Mouse (Mus musculus) midbrain, embryonic 15.5 days (tissue): ENCODE measurements around the gene Ppcdc. TPM values are rescaled to one million over a fixed set of nuclear protein-coding genes. Genes with fewer than 3 reads are reported as not detected.

ENCODE experiments used
- ATAC-seq: fragments of 200-750 bp; cut with Nextera tagmentation; replicated peaks from 2 replicates; pipeline ENCODE4 v1.8.0; 2017; ENCODE audit warnings: moderate TSS enrichment
- H3K27ac ChIP-seq: fragments of 300-500 bp; sonication (generic); 2 replicates; pipeline ENCODE4 v1.5.1; 2015; ENCODE audit warnings: mild to moderate bottlenecking, inconsistent platforms
- H3K27me3 ChIP-seq: fragments of 300-500 bp; sonication (generic); replicated peaks from 2 replicates; pipeline ENCODE4 v1.6.1; 2015; ENCODE audit warnings: inconsistent platforms
- H3K36me3 ChIP-seq: fragments of 300-500 bp; sonication (generic); replicated peaks from 2 replicates; pipeline ENCODE4 v1.6.1; 2015; ENCODE audit warnings: inconsistent platforms
- H3K4me1 ChIP-seq: fragments of 300-500 bp; sonication (generic); 2 replicates; pipeline ENCODE4 v1.6.1; 2015; ENCODE audit warnings: inconsistent platforms
- H3K4me2 ChIP-seq: fragments of 300-500 bp; sonication (generic); 2 replicates; pipeline ENCODE4 v1.6.1; 2015; ENCODE audit warnings: inconsistent platforms, mild to moderate bottlenecking, moderate library complexity
- H3K4me3 ChIP-seq: fragments of 300-500 bp; sonication (generic); 2 replicates; pipeline ENCODE4 v1.5.1; 2015; ENCODE audit warnings: mild to moderate bottlenecking, inconsistent platforms
- H3K9ac ChIP-seq: fragments of 300-500 bp; sonication (generic); 2 replicates; pipeline ENCODE4 v1.6.1; 2015; ENCODE audit warnings: mild to moderate bottlenecking, inconsistent platforms
- H3K9me3 ChIP-seq: fragments of 300-500 bp; sonication (generic); 2 replicates; pipeline ENCODE4 v1.6.1; 2016; ENCODE audit warnings: inconsistent platforms
- whole genome bisulfite sequencing: fragments of 180-500 bp; shearing (Covaris S2); methylation state at CpG from one replicate; pipeline ENCODE4 v1.1.7; 2015; ENCODE audit warnings: mixed read lengths; 5-methylcytosine and 5-hydroxymethylcytosine counted together
- polyA plus RNA-seq: library from polyadenylated mRNA; unstranded; fragments of >200 nt; fragmentation: Nextera tagmentation; extraction: Ambion mirVana; gene quantifications from 2 replicates; pipeline ENCODE4 v1.2.1, GENCODE M21; 2015

The Ppcdc gene
- polyA plus RNA-seq, 1 experiment from 2014 or later, result 28.0 TPM

- H3K9me3 ChIP-seq, result peaks cover 3% of the 10 kb centered on the region; the same call in 1 of the 2 replicates
- H3K9ac ChIP-seq, result no peak overlapping the region
- no peaks in the 10 kb centered on the region for H3K36me3 ChIP-seq
- no peaks in the 10 kb centered on the region for H3K4me1 ChIP-seq
- H3K4me3 ChIP-seq, result no peak overlapping the region
- no peak for ATAC-seq
- no peaks in the 10 kb centered on the region for H3K27me3 ChIP-seq
- no peak overlapping the region for H3K27ac ChIP-seq
- H3K4me2 ChIP-seq, result no peak overlapping the region
- WGBS, result 94% methylated on average over 2 of the region's 2 CpGs
These were observed 41.2 kb downstream of the Ppcdc start for GRCm38 (mm10) chr9:57398773-57399172.

GRCm38 (mm10) chr9:57392892-57393291 is 47.0 kb downstream of the Ppcdc start:
- H3K27ac ChIP-seq, result no peak overlapping the region
- ATAC-seq, result no peak
- H3K4me3 ChIP-seq, result no peak overlapping the region
- no peak overlapping the region for H3K9ac ChIP-seq
- H3K4me1 ChIP-seq, result no peaks in the 10 kb centered on the region
- no peaks in the 10 kb centered on the region for H3K36me3 ChIP-seq
- 91% methylated on average over 1 of the region's 1 CpGs for WGBS
- no peaks in the 10 kb centered on the region for H3K27me3 ChIP-seq
- H3K9me3 ChIP-seq, result no peaks in the 10 kb centered on the region
- no peak overlapping the region for H3K4me2 ChIP-seq

GRCm38 (mm10) chr9:57390869-57391268 is 49.1 kb downstream of the Ppcdc start:
- Histone ChIP-seq H3K36me3 (no peaks in the 10 kb centered on the region), H3K9me3 (no peaks in the 10 kb centered on the region), H3K4me2 (no peak overlapping the region), H3K27me3 (no peaks in the 10 kb centered on the region), H3K9ac (no peak overlapping the region), H3K4me1 (no peaks in the 10 kb centered on the region), H3K4me3 (no peak overlapping the region), H3K27ac (no peak overlapping the region)
- 59% methylated on average over 3 of the region's 3 CpGs for WGBS
- no peak for ATAC-seq

DNA sequence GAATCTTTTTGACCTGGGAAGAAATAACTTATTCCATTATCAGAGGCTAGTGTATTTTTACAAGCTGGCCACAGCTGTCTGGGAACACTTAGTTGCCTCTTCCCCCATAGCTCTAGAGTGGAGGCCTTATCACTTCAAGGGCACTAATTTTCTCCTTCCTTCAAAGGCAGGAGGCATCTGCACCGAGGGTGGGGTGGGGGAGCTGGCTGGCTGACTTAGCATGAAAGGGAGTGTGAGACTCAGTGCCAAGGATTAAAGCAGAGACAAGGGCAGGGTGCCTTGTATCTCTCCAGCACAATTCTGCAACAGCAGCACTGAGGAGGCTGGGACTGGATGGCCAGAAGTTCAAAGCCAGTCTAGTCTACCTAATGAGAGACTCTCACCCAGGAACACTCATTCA is 50.8 kb downstream of the Ppcdc start:
- H3K4me1 ChIP-seq, result no peaks in the 10 kb centered on the region
- no peaks in the 10 kb centered on the region for H3K27me3 ChIP-seq
- no peak for ATAC-seq
- H3K9ac ChIP-seq, result no peak overlapping the region
- no peak overlapping the region for H3K4me2 ChIP-seq
- WGBS, result 14% methylated on average over 1 of the region's 1 CpGs
- H3K36me3 ChIP-seq, result no peaks in the 10 kb centered on the region
- no peak overlapping the region for H3K4me3 ChIP-seq
- H3K27ac ChIP-seq, result no peak overlapping the region
- no peaks in the 10 kb centered on the region for H3K9me3 ChIP-seq

- Histone ChIP-seq H3K4me3 (no peak overlapping the region), H3K27me3 (no peaks in the 10 kb centered on the region), H3K4me1 (no peaks in the 10 kb centered on the region), H3K9me3 (no peaks in the 10 kb centered on the region), H3K36me3 (no peaks in the 10 kb centered on the region), H3K27ac (no peak overlapping the region), H3K4me2 (no peak overlapping the region), H3K9ac (no peak overlapping the region)
- 92% methylated on average over 4 of the region's 4 CpGs for WGBS
- no peak for ATAC-seq
These were observed 53.0 kb downstream of the Ppcdc start for GRCm38 (mm10) chr9:57386926-57387325.

DNA sequence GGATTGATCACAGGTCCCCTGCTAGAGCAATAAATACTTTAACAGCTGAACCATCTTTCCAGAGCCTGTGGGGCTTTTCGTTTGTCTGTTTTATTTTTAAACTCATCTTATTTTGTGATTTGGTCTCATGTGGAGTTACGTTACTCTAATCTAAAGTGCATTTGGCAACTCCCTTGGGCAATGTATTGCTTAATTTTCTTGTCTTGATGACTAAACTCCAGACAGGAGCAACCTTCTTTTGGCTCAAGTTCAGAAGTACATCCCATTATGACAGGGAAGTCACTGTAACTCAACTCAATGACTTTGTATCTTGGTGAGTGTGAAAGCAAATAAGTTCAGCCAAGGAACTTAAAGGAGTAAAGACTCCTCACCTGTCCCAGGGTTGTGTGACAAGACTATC is 55.3 kb downstream of the Ppcdc start:
- H3K4me1 ChIP-seq, result no peaks in the 10 kb centered on the region
- no peak for ATAC-seq
- no peak overlapping the region for H3K9ac ChIP-seq
- H3K27me3 ChIP-seq, result no peaks in the 10 kb centered on the region
- no peak overlapping the region for H3K4me3 ChIP-seq
- WGBS, result 92% methylated on average over 2 of the region's 2 CpGs
- no peak overlapping the region for H3K27ac ChIP-seq
- no peaks in the 10 kb centered on the region for H3K36me3 ChIP-seq
- H3K9me3 ChIP-seq, result no peaks in the 10 kb centered on the region
- H3K4me2 ChIP-seq, result no peak overlapping the region

DNA sequence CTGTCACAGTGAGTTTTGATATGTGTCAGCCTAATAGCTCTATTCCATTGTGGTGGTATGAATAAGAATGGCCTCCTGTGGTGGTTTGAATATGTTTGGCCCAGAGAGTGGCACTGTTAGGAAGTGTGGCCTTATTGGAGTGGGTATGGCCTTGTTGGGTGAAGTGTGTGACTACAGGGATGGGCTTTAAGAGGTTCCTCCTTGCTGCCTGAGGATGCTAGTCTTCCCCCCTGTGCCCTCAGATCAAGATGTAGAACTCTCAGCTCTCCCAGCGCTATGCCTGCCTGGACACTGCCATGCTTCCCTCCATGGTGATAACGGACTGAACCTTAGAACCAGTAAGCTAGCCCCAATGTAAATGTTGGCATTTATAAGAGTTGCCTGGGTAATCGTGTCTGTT is 78.9 kb downstream of the Ppcdc start:
- ATAC-seq, result no peak
- no peaks in the 10 kb centered on the region for H3K36me3 ChIP-seq
- WGBS, result 89% methylated on average over 3 of the region's 3 CpGs
- H3K27ac ChIP-seq, result no peak overlapping the region
- no peak overlapping the region for H3K4me3 ChIP-seq
- H3K27me3 ChIP-seq, result no peaks in the 10 kb centered on the region
- no peaks in the 10 kb centered on the region for H3K4me1 ChIP-seq
- no peak overlapping the region for H3K4me2 ChIP-seq
- no peak overlapping the region for H3K9ac ChIP-seq
- no peaks in the 10 kb centered on the region for H3K9me3 ChIP-seq

DNA sequence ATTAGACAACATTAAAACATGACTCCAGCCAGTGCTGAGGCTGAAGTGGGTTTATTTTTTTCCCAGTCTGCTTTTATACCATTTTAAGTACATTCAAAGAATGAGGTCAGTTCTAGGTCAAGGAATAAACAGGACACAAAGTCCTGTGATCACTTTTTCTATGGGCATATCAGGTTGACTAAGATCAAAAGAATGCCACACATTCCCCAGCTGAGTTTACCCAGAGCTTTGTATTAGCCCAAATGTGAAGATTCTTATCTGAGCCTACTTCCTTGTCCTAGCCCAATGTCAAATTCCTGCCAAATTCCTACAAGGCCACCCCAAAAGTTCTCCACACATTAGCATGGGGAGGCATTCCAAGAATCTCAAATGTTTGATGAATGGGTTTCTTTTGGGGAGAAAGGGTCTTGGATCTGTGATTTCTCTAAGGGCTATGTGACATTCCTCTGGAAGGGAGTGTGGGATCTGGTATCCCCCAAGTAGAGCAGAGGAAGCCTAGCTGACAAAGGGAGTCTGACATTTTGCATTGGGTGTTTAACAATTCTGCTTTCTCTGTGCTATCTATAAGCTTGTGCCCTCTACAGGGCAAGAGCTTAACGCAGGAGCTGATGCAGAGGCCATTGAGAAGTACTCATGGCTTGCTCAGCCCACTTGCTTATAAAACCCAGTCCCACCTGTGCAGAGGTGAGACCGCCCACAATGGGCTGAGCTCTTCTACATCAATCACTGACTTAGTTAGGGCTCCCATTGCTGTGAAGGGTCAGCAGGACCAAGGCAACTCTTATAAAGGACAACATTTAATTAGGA is 85.3 kb downstream of the Ppcdc start:
- no peak overlapping the region for H3K4me2 ChIP-seq
- no peak overlapping the region for H3K27ac ChIP-seq
- H3K9ac ChIP-seq, result no peak overlapping the region
- H3K4me3 ChIP-seq, result no peak overlapping the region
- 62% methylated on average over 2 of the region's 2 CpGs for WGBS
- no peak for ATAC-seq
- H3K36me3 ChIP-seq, result no peaks in the 10 kb centered on the region
- no peaks in the 10 kb centered on the region for H3K4me1 ChIP-seq
- no peaks in the 10 kb centered on the region for H3K27me3 ChIP-seq
- H3K9me3 ChIP-seq, result no peaks in the 10 kb centered on the region

GRCm38 (mm10) chr9:57351277-57351676 is 88.6 kb downstream of the Ppcdc start:
- Histone ChIP-seq H3K9me3 (no peaks in the 10 kb centered on the region), H3K4me3 (no peak overlapping the region), H3K4me2 (no peak overlapping the region), H3K27me3 (no peaks in the 10 kb centered on the region), H3K9ac (no peak overlapping the region), H3K36me3 (no peaks in the 10 kb centered on the region), H3K27ac (no peak overlapping the region), H3K4me1 (no peaks in the 10 kb centered on the region)
- WGBS, result 51% methylated on average over 2 of the region's 2 CpGs
- ATAC-seq, result no peak

DNA sequence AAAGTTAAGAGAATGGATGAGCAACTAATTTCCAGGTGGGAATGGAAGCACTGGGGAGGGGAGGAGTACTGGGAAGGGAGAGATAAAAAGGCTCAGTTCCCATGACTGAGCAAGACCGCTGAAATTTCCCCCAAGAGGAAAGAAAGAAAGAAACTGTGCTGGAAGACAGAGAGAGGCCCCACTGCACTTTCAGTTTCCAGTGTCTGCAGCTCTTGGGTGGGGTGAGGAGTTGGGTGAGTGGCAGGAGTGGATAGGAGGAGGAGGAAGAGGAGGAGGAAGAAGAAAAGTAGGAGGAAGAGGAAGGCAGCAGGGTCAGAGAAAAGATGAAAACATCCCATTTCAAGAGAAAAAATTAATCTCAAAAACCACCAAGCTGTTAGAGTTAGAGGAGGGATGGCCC is 94.0 kb downstream of the Ppcdc start:
- Histone ChIP-seq H3K9me3 (no peaks in the 10 kb centered on the region), H3K36me3 (no peaks in the 10 kb centered on the region), H3K9ac (no peak overlapping the region), H3K4me1 (no peaks in the 10 kb centered on the region), H3K4me3 (no peak overlapping the region), H3K4me2 (no peak overlapping the region), H3K27me3 (no peaks in the 10 kb centered on the region), H3K27ac (no peak overlapping the region)
- 78% methylated on average over 1 of the region's 1 CpGs for WGBS
- no peak for ATAC-seq

- H3K36me3 ChIP-seq, result no peaks in the 10 kb centered on the region
- H3K27me3 ChIP-seq, result no peaks in the 10 kb centered on the region
- H3K9ac ChIP-seq, result no peak overlapping the region
- no peak overlapping the region for H3K27ac ChIP-seq
- no peaks in the 10 kb centered on the region for H3K9me3 ChIP-seq
- no peaks in the 10 kb centered on the region for H3K4me1 ChIP-seq
- H3K4me2 ChIP-seq, result no peak overlapping the region
- WGBS, result 82% methylated on average over 3 of the region's 3 CpGs
- no peak overlapping the region for H3K4me3 ChIP-seq
- ATAC-seq, result no peak
These were observed 96.2 kb downstream of the Ppcdc start for GRCm38 (mm10) chr9:57343752-57344151.

GRCm38 (mm10) chr9:57342906-57343474 is 96.9 kb downstream of the Ppcdc start:
- Histone ChIP-seq H3K27me3 (no peaks in the 10 kb centered on the region), H3K4me1 (no peaks in the 10 kb centered on the region), H3K27ac (no peak overlapping the region), H3K9ac (no peak overlapping the region), H3K4me3 (no peak overlapping the region), H3K4me2 (no peak overlapping the region), H3K36me3 (no peaks in the 10 kb centered on the region), H3K9me3 (no peaks in the 10 kb centered on the region)
- no peak for ATAC-seq
- WGBS, result 84% methylated on average over 6 of the region's 6 CpGs

- H3K27ac ChIP-seq, result no peak overlapping the region
- no peak overlapping the region for H3K4me2 ChIP-seq
- H3K4me1 ChIP-seq, result no peaks in the 10 kb centered on the region
- WGBS, result 85% methylated on average over 3 of the region's 3 CpGs
- no peak for ATAC-seq
- H3K4me3 ChIP-seq, result no peak overlapping the region
- H3K27me3 ChIP-seq, result no peaks in the 10 kb centered on the region
- H3K36me3 ChIP-seq, result no peaks in the 10 kb centered on the region
- no peaks in the 10 kb centered on the region for H3K9me3 ChIP-seq
- no peak overlapping the region for H3K9ac ChIP-seq
These were observed 97.7 kb downstream of the Ppcdc start for GRCm38 (mm10) chr9:57342186-57342585.
